Mouse (Mus musculus): ENCODE measurements at regions not wholly inside any gene's neighbourhood (a gene's known extent, or its start where the extent isn't known, plus 50 kb on each side); places are given as distances from the start of the nearest gene placed in this dataset.
"Not testable (repeated sequence)": the region's sequence is repeated elsewhere in the genome, so short reads cannot be mapped to it uniquely, and the experiment has no call there.

GRCm38 (mm10) chr16:79312702-79313101 is 221.8 kb upstream of the Tmprss15 start:
- no peak for DNase-seq (ENCODE audit: low spot score)

GRCm38 (mm10) chr16:79308541-79308940 is 217.6 kb upstream of the Tmprss15 start:
- no peak for DNase-seq (ENCODE audit: low spot score)

GRCm38 (mm10) chr16:79296621-79297020 is 205.7 kb upstream of the Tmprss15 start:
- not testable (repeated sequence) for DNase-seq (ENCODE audit: low spot score)

GRCm38 (mm10) chr16:79279006-79279405 is 188.1 kb upstream of the Tmprss15 start:
- DNase-seq (ENCODE audit: low spot score), result no peak

GRCm38 (mm10) chr16:79256525-79256924 is 165.6 kb upstream of the Tmprss15 start:
- DNase-seq (ENCODE audit: low spot score), result no peak

- no peak for DNase-seq (ENCODE audit: low spot score)
Observed at GRCm38 (mm10) chr16:79256084-79256483, 165.2 kb upstream of the Tmprss15 start.

- no peak for DNase-seq (ENCODE audit: low spot score)
Observed at GRCm38 (mm10) chr16:79240857-79241491, 150.1 kb upstream of the Tmprss15 start.

GRCm38 (mm10) chr16:79240191-79240590 is 149.3 kb upstream of the Tmprss15 start:
- peak; percentile 6 for DNase-seq (ENCODE audit: low spot score)

- DNase-seq (ENCODE audit: low spot score), result no peak
Observed at GRCm38 (mm10) chr16:79191196-79191595, 100.3 kb upstream of the Tmprss15 start.

- DNase-seq (ENCODE audit: low spot score), result no peak
Observed at GRCm38 (mm10) chr16:79186471-79186870, 95.6 kb upstream of the Tmprss15 start.

- peak; percentile 44 for DNase-seq (ENCODE audit: low spot score)
Observed at GRCm38 (mm10) chr16:79182474-79182873, 91.6 kb upstream of the Tmprss15 start.

- no peak for DNase-seq (ENCODE audit: low spot score)
Observed at GRCm38 (mm10) chr16:79177299-79177999, 86.6 kb upstream of the Tmprss15 start.

GRCm38 (mm10) chr16:79176832-79177243 is 85.9 kb upstream of the Tmprss15 start:
- peak; percentile 59 for DNase-seq (ENCODE audit: low spot score)

GRCm38 (mm10) chr16:79168193-79168592 is 77.3 kb upstream of the Tmprss15 start:
- DNase-seq (ENCODE audit: low spot score), result peak; percentile 92

- DNase-seq (ENCODE audit: low spot score), result no peak
Observed at GRCm38 (mm10) chr16:79142813-79143212, 51.9 kb upstream of the Tmprss15 start.
